Mouse (Mus musculus) limb, embryonic 14.5 days (tissue): ENCODE measurements at regions not wholly inside any gene's neighbourhood (a gene's known extent, or its start where the extent isn't known, plus 50 kb on each side); places are given as distances from the start of the nearest gene placed in this dataset.

ENCODE experiments used
- ATAC-seq: fragments of 200-750 bp; cut with Nextera tagmentation; 2 replicates; pipeline ENCODE4 v1.8.0; 2017; ENCODE audit warnings: low read depth, moderate number of reproducible peaks, moderate TSS enrichment; ENCODE audit not compliant: low FRiP score
- DNase-seq: peaks from one replicate; pipeline ENCODE4 v3.0.0-alpha.2; 2015; ENCODE audit warnings: low spot score
- H3K27ac ChIP-seq: fragments of 300-500 bp; sonication (generic); replicated peaks from 2 replicates; pipeline ENCODE4 v1.5.1; 2014; ENCODE audit warnings: low read depth, mild to moderate bottlenecking, low read length, moderate library complexity, mixed read lengths
- H3K27me3 ChIP-seq: fragments of 300-500 bp; sonication (generic); 2 replicates; pipeline ENCODE4 v1.6.1; 2014; ENCODE audit warnings: low read length, mixed read lengths; ENCODE audit not compliant: control insufficient read depth, insufficient read depth
- H3K36me3 ChIP-seq: fragments of 300-500 bp; sonication (generic); 2 replicates; pipeline ENCODE4 v1.6.1; 2014; ENCODE audit warnings: mild to moderate bottlenecking, low read length, moderate library complexity, mixed read lengths; ENCODE audit not compliant: control insufficient read depth, insufficient read depth
- H3K4me1 ChIP-seq: fragments of 300-500 bp; sonication (generic); 2 replicates; pipeline ENCODE4 v1.6.1; 2014; ENCODE audit warnings: antibody characterized with exemption, low read length, mixed read lengths; ENCODE audit not compliant: control insufficient read depth, insufficient read depth
- H3K4me2 ChIP-seq: fragments of 300-500 bp; sonication (generic); replicated peaks from 2 replicates; pipeline ENCODE4 v1.6.1; 2014; ENCODE audit warnings: low read depth, mild to moderate bottlenecking, low read length, moderate library complexity; ENCODE audit not compliant: severe bottlenecking
- H3K4me3 ChIP-seq: fragments of 300-500 bp; sonication (generic); replicated peaks from 2 replicates; pipeline ENCODE4 v1.5.1; 2014; ENCODE audit warnings: low read length
- H3K9ac ChIP-seq: fragments of 300-500 bp; sonication (generic); 2 replicates; pipeline ENCODE4 v1.6.1; 2014; ENCODE audit warnings: mild to moderate bottlenecking, low read depth, low read length, moderate library complexity; ENCODE audit not compliant: severe bottlenecking
- H3K9me3 ChIP-seq: fragments of 300-500 bp; sonication (generic); 2 replicates; pipeline ENCODE4 v1.6.1; 2016; ENCODE audit warnings: low read length; ENCODE audit not compliant: control insufficient read depth
- POLR2A ChIP-seq: fragments of 200-500 bp; IDR thresholded peaks from 2 replicates; pipeline ENCODE4 v1.8.0; 2012; ENCODE audit warnings: inconsistent platforms, mild to moderate bottlenecking, moderate library complexity, borderline replicate concordance; ENCODE audit not compliant: insufficient read depth, insufficient read length; ENCODE audit errors: extremely low read depth
- WGBS: fragments of 180-500 bp; shearing (Covaris S2); extraction: QIAGEN DNeasy Blood & Tissue Kit; methylation state at CpG from one replicate; pipeline ENCODE4 v1.1.7; 2014; 5-methylcytosine and 5-hydroxymethylcytosine counted together

DNA sequence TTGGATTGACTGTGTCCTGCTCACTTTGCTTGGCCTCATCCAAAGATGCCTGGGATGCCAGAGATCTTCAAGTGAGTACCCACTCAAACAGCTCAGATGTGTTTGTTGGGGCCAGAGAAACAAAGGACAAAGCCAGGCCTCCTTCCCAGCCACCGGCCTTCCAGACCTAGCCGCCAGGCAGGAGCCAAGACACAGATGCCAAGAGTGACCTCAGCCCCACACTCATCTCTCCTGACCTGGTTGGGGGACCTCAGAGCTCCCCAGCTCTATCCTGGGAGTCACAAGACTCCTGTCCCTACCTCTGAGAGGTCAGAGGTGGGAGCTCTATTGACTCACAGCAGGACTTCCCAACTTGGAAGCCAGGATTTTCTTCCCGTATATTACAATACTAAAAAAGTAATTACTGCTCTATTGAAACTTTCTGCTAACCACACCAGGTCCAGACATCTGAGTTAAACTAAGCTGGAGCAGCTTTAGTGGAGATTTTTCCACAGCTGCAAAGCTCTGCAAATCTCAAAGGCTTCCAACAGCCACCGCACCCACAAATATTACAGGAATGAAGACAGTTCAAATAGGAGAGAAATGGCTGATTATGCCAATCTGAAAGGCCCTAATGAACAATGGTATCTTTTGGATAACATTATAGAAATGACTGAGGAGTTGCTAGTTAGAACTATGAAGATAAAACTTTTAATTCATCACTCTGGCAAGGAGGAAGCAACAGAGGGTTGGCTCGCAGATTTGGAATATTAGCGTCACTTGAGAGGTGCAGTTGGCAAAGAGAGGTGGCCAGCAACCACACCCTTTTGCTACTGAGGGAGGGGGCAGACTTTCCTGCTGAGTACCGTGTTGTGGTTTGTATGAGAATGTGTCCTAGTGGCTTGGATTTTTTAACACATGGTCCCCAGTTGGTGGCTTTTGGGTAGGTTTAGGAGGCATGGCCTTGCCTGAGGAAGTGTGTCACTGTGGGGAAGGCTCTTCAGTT, 162.9 kb downstream of the Fndc1 start:
- Histone ChIP-seq H3K9ac (no peak overlapping the region), H3K9me3 (no peaks in the 10 kb centered on the region), H3K4me3 (no peak overlapping the region), H3K4me2 (no peak overlapping the region), H3K4me1 (no peaks in the 10 kb centered on the region), H3K36me3 (no peaks in the 10 kb centered on the region), H3K27me3 (no peaks in the 10 kb centered on the region), H3K27ac (0 out of 2 replicates have a peak overlapping the region, but pooled peaks have one; percentile 39)
- TF ChIP-seq POLR2A: no peak
- ATAC-seq: no peak
- DNase-seq: peak; percentile 32
- WGBS: 68% methylated on average over 7 of the region's 7 CpGs

DNA sequence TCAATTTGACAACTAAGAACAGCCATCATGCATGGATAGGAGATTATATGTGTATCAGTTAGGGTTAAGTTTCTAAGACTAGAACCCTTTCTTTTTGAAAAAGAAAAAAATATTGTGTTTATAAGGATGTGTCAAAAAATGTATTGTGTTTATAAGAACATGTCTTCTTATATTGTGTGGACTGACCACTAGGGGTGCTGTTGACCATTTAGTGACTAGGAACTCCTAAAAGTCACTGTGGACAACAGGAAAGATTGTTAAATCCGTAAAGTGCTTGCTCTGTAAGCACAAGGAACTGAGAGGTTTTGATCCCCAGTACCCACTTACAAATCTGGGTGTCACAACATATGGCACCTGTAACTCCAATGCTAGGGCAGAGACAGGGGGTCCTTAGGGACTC, 170.6 kb downstream of the Fndc1 start:
- 56% methylated on average over 1 of the region's 1 CpGs for WGBS
- DNase-seq (no peak), ATAC-seq (no peak)
- Histone ChIP-seq H3K27me3 (no peaks in the 10 kb centered on the region), H3K4me1 (no peaks in the 10 kb centered on the region), H3K36me3 (no peaks in the 10 kb centered on the region), H3K9me3 (no peaks in the 10 kb centered on the region), H3K27ac (no peak overlapping the region), H3K4me3 (no peak overlapping the region), H3K4me2 (no peak overlapping the region), H3K9ac (no peak overlapping the region)
- no peak for TF ChIP-seq POLR2A

DNA sequence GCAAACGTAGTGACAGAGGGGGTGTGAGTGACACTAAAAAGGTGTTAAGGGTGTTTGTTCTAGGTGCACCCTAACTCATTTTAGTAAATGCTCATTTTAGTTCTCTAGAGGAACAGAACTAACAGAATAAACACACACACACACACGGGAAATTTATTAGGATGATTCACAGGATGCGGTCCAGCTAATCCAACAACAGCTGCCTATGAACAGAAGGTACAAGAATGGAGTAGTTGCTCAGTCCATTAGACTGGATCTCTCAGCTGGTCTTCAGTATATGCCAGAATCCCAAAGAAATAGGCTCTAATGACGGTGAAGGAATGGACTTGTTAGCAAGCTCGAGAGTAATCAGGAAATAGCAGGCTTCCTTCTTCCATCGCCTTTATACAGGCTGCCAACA, 171.1 kb downstream of the Fndc1 start:
- no peak for TF ChIP-seq POLR2A
- Histone ChIP-seq H3K36me3 (no peaks in the 10 kb centered on the region), H3K4me1 (no peaks in the 10 kb centered on the region), H3K4me2 (no peak overlapping the region), H3K9me3 (no peaks in the 10 kb centered on the region), H3K27ac (no peak overlapping the region), H3K4me3 (no peak overlapping the region), H3K9ac (no peak overlapping the region), H3K27me3 (no peaks in the 10 kb centered on the region)
- ATAC-seq: no peak
- DNase-seq: no peak
- WGBS: 89% methylated on average over 6 of the region's 6 CpGs

DNA sequence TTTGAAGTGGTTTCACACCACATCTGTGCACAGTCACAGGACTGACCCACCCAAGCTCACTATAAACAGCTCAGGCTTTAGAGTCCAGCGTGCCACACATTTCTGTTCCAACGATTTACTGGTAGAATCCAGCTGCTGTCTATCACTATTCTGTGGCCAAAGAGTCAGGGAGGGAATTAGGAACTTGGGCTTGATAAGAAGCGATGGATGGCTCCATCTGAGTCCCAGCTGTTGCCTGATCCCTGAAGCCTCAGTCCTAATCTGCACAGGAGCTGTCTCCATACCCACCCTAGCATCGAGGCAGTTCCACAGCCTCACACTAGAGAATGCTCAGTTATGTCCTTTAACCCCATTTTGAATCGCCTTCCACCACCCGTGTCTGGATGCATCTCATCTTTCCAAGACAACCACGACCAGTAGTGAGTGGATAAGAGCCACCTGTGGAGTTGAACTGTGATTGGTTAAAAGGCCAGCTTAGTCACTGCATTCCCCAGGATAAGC, 173.0 kb downstream of the Fndc1 start:
- Histone ChIP-seq H3K27me3 (no peaks in the 10 kb centered on the region), H3K9ac (no peak overlapping the region), H3K4me3 (no peak overlapping the region), H3K9me3 (no peaks in the 10 kb centered on the region), H3K36me3 (no peaks in the 10 kb centered on the region), H3K4me2 (no peak overlapping the region), H3K4me1 (no peaks in the 10 kb centered on the region), H3K27ac (no peak overlapping the region)
- DNase-seq (no peak), ATAC-seq (no peak)
- TF ChIP-seq POLR2A: no peak
- WGBS: 66% methylated on average over 7 of the region's 7 CpGs

DNA sequence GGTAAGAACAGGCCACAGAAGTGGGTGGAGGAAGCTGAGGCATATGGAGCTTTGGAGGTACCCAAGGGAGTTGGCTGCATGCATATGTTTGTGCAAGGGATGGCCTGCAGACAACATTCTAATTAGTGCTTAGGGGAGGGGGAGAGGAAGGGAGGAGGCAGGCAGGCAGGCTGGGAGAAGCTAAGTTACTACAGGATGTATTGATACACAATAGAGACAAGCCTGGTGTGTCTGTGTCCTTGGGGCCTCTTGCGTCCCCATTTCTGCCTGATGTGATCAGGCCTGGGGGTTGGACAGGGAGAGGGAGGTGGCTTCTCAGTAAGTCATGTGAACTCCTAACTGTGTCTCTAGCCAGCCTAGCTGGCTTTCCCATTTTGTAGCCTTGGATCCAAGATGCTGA, 175.1 kb downstream of the Fndc1 start:
- no peak overlapping the region for H3K4me3 ChIP-seq
- no peaks in the 10 kb centered on the region for H3K27me3 ChIP-seq
- TF ChIP-seq POLR2A: no peak
- no peaks in the 10 kb centered on the region for H3K36me3 ChIP-seq
- H3K27ac ChIP-seq: no peak overlapping the region
- no peak for DNase-seq
- H3K4me1 ChIP-seq: no peaks in the 10 kb centered on the region
- no peak overlapping the region for H3K4me2 ChIP-seq
- no peak overlapping the region for H3K9ac ChIP-seq
- no peak for ATAC-seq
- WGBS: no CpG with 5 or more reads among the region's 1 CpGs
- 0 out of 2 replicates have a peak, but pooled peaks cover 6% of the 10 kb centered on the region for H3K9me3 ChIP-seq
